Mouse (Mus musculus) right cerebral cortex, postnatal 25 days (tissue): ENCODE results near the gene Dgkh.
"Not testable (repeated sequence)": the region's sequence is repeated elsewhere in the genome, so short reads cannot be mapped to it uniquely, and the experiment has no call there.

Experiments used
- DNase-seq: peaks from one replicate; pipeline ENCODE4 v3.0.0; 2022

The Dgkh gene

GRCm38 (mm10) chr14:78732617-78733312 lies at the start of gene Dgkh:
TSS of gene Dgkh (minus strand) at chr14:78732776.
- DNase-seq: peak; percentile 88

GRCm38 (mm10) chr14:78777215-78777614 lies 44.6 kb upstream of the Dgkh start:
- peak; percentile 24 for DNase-seq

GRCm38 (mm10) chr14:78776659-78777058 lies 44.1 kb upstream of the Dgkh start:
- DNase-seq: no peak

GRCm38 (mm10) chr14:78775699-78776098 lies 43.1 kb upstream of the Dgkh start:
- no peak for DNase-seq

GRCm38 (mm10) chr14:78775226-78775625 lies 42.6 kb upstream of the Dgkh start:
- DNase-seq: no peak

- no peak for DNase-seq
Observed at GRCm38 (mm10) chr14:78770457-78770856, 37.9 kb upstream of the Dgkh start.

GRCm38 (mm10) chr14:78761064-78761463 lies 28.5 kb upstream of the Dgkh start:
- DNase-seq: no peak

- no peak for DNase-seq
Observed at GRCm38 (mm10) chr14:78759491-78759890, 26.9 kb upstream of the Dgkh start.

GRCm38 (mm10) chr14:78755316-78755715 lies 22.7 kb upstream of the Dgkh start:
- DNase-seq: no peak

- DNase-seq: no peak
Observed at GRCm38 (mm10) chr14:78748692-78749091, 16.1 kb upstream of the Dgkh start.

GRCm38 (mm10) chr14:78747969-78748651 lies 15.5 kb upstream of the Dgkh start:
- no peak for DNase-seq

- DNase-seq: no peak
Observed at GRCm38 (mm10) chr14:78747454-78747853, 14.9 kb upstream of the Dgkh start.

- no peak for DNase-seq
Observed at GRCm38 (mm10) chr14:78734605-78735004, 2.0 kb upstream of the Dgkh start.

- DNase-seq: not testable (repeated sequence)
Observed at GRCm38 (mm10) chr14:78734203-78734602, 1.6 kb upstream of the Dgkh start.

- DNase-seq: no peak
Observed at GRCm38 (mm10) chr14:78733366-78734076, 945 bp upstream of the Dgkh start.

- peak; percentile 44 for DNase-seq
Observed at GRCm38 (mm10) chr14:78731852-78732616, 542 bp downstream of the Dgkh start.

- DNase-seq: peak; percentile 40
Observed at GRCm38 (mm10) chr14:78731240-78731639, 1.3 kb downstream of the Dgkh start.

- DNase-seq: no peak
Observed at GRCm38 (mm10) chr14:78725976-78726375, 6.6 kb downstream of the Dgkh start.

- no peak for DNase-seq
Observed at GRCm38 (mm10) chr14:78725307-78725956, 7.1 kb downstream of the Dgkh start.

- DNase-seq: peak; percentile 58
Observed at GRCm38 (mm10) chr14:78724414-78725306, 7.9 kb downstream of the Dgkh start.

GRCm38 (mm10) chr14:78723655-78724054 lies 8.9 kb downstream of the Dgkh start:
- DNase-seq: not testable (repeated sequence)
